Mouse (Mus musculus): Measurements from ENCODE around the gene Calr3. TPM values are rescaled to one million over a fixed set of nuclear protein-coding genes. Genes with fewer than 3 reads are reported as not detected.
A peak's percentile ranks its signal among the peaks of the same experiment; 100 is the strongest.

Calr3 gene
- polyA plus RNA-seq, 1 experiment from 2014 or later = 1.7 TPM

DNA sequence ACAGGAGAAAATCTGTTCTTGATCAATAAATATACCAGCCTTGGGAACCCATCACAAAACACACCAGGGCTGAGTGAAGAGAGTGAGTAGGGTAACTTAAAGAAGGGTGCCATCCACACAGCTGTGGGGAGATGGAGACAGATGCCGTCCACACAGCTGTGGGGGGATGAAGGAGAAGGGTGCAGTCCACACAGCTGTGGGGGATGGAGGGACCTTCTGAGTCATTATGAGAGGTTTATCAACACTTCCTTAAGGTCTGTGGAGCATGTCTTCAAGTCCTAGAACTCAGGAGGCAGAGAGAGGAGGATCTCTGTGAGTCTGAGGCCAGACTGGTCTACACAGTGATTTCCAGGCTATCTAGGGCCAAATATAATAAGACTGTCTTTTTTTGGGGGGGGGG, 42.3 kb downstream of the Calr3 start:
- H3K36me3 ChIP-seq (ENCODE audit: control insufficient read depth, insufficient read depth, low read length) = peaks cover 33% of the 10 kb centered on the region
- WGBS = 73% methylated on average over 1 of the region's 1 CpGs
- DNase-seq (ENCODE audit: low spot score) (no peak), ATAC-seq (replicated peaks; ENCODE audit: low FRiP score, low TSS enrichment, low read depth) (no peak)
- H3K27me3 ChIP-seq (replicated peaks; ENCODE audit: control insufficient read depth, insufficient read depth, low read length) = no peaks in the 10 kb centered on the region
- H3K4me3 ChIP-seq (ENCODE audit: low read depth, low read length) = no peak overlapping the region
- no peaks in the 10 kb centered on the region for H3K4me1 ChIP-seq (replicated peaks; ENCODE audit: control insufficient read depth, insufficient read depth, low read length)
- H3K4me2 ChIP-seq (ENCODE audit: low read length) = no peak overlapping the region
- H3K9ac ChIP-seq (ENCODE audit: low read length) = no peak overlapping the region
- H3K27ac ChIP-seq (ENCODE audit: low read depth) = no peak overlapping the region
- no peaks in the 10 kb centered on the region for H3K9me3 ChIP-seq (ENCODE audit: control insufficient read depth, low read length)

DNA sequence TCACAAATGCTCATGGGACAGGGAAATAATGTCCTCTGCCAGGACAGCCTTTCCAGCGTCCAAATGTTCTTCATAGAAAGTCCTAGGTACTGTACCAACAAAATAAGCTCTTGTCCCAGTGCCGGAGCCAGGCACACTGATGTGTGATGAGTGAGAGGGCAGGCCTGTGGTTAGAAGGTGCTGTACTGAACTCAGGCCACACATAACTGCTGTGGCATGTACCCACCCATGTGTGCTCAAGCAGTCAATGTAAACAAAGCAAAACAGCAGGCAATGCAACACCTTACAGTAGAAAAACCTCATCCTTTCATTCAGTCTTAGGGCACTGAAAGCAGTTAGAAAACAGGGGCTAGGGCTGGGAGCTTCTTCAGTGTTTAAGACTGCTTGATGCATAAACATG, 57.9 kb downstream of the Calr3 start:
- DNase-seq (ENCODE audit: low spot score) = no peak
- no peaks in the 10 kb centered on the region for H3K27me3 ChIP-seq (replicated peaks; ENCODE audit: control insufficient read depth, insufficient read depth, low read length)
- H3K4me3 ChIP-seq (ENCODE audit: low read depth, low read length) = no peak overlapping the region
- H3K36me3 ChIP-seq (ENCODE audit: control insufficient read depth, insufficient read depth, low read length) = peaks cover 97% of the 10 kb centered on the region
- H3K4me1 ChIP-seq (replicated peaks; ENCODE audit: control insufficient read depth, insufficient read depth, low read length) = no peaks in the 10 kb centered on the region
- no peak overlapping the region for H3K27ac ChIP-seq (ENCODE audit: low read depth)
- H3K9ac ChIP-seq (ENCODE audit: low read length) = no peak overlapping the region
- WGBS = 91% methylated on average over 2 of the region's 2 CpGs
- no peaks in the 10 kb centered on the region for H3K9me3 ChIP-seq (ENCODE audit: control insufficient read depth, low read length)
- ATAC-seq (replicated peaks; ENCODE audit: low FRiP score, low TSS enrichment, low read depth) = no peak
- H3K4me2 ChIP-seq (ENCODE audit: low read length) = no peak overlapping the region

DNA sequence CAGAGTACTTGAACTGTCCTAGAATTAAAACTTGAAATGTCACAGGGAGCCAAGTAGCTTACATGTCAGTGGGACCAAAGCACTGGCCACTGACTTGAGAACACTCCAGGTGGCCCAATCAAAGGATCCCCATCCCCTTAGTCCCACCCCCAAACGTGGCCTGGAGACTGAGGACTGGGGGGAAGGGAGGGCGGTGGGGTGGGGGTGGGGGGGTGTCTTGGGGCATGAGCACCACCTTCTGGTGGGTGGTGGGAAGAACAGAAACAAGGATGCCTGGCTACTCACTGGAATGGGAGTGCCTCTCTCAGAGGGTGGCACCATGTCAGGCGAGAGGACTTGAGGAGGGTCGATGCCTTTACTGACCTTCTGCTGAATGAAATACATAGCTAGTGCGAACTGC, 61.3 kb downstream of the Calr3 start:
- H3K4me3 ChIP-seq (ENCODE audit: low read depth, low read length) = no peak overlapping the region
- DNase-seq (ENCODE audit: low spot score) (no peak), ATAC-seq (replicated peaks; ENCODE audit: low FRiP score, low TSS enrichment, low read depth) (no peak)
- H3K27ac ChIP-seq (ENCODE audit: low read depth) = no peak overlapping the region
- H3K4me2 ChIP-seq (ENCODE audit: low read length) = no peak overlapping the region
- H3K9me3 ChIP-seq (ENCODE audit: control insufficient read depth, low read length) = no peaks in the 10 kb centered on the region
- H3K36me3 ChIP-seq (ENCODE audit: control insufficient read depth, insufficient read depth, low read length) = peaks cover 99% of the 10 kb centered on the region
- 55% methylated on average over 5 of the region's 5 CpGs for WGBS
- no peaks in the 10 kb centered on the region for H3K27me3 ChIP-seq (replicated peaks; ENCODE audit: control insufficient read depth, insufficient read depth, low read length)
- no peaks in the 10 kb centered on the region for H3K4me1 ChIP-seq (replicated peaks; ENCODE audit: control insufficient read depth, insufficient read depth, low read length)
- no peak overlapping the region for H3K9ac ChIP-seq (ENCODE audit: low read length)

DNA sequence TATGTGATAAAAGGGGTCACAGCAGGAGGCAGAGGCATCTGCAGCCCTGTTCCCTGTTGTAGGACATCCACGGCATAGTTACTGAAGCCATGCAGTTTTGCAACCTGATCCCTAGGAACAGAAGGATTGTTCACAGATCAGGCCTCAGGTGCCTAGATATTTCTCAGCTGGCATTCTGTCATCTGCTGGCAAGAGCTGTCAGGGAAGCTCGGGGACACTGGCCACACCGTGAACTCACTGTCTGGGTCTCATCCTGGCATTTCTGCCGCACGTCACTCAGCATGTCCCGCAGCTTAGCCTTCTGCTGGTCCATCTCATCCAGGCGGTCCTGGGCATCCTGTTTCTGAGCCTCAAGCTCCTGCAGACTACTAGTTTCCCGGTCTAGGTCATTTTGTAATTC, 63.0 kb downstream of the Calr3 start:
- ATAC-seq (replicated peaks; ENCODE audit: low FRiP score, low TSS enrichment, low read depth) (no peak), DNase-seq (ENCODE audit: low spot score) (no peak)
- Histone ChIP-seq H3K4me1 (replicated peaks; ENCODE audit: control insufficient read depth, insufficient read depth, low read length) (no peaks in the 10 kb centered on the region), H3K4me3 (ENCODE audit: low read depth, low read length) (no peak overlapping the region), H3K9me3 (ENCODE audit: control insufficient read depth, low read length) (no peaks in the 10 kb centered on the region), H3K4me2 (ENCODE audit: low read length) (no peak overlapping the region), H3K36me3 (ENCODE audit: control insufficient read depth, insufficient read depth, low read length) (peaks cover 98% of the 10 kb centered on the region), H3K9ac (ENCODE audit: low read length) (no peak overlapping the region), H3K27ac (ENCODE audit: low read depth) (no peak overlapping the region), H3K27me3 (replicated peaks; ENCODE audit: control insufficient read depth, insufficient read depth, low read length) (no peaks in the 10 kb centered on the region)
- 87% methylated on average over 8 of the region's 8 CpGs for WGBS

DNA sequence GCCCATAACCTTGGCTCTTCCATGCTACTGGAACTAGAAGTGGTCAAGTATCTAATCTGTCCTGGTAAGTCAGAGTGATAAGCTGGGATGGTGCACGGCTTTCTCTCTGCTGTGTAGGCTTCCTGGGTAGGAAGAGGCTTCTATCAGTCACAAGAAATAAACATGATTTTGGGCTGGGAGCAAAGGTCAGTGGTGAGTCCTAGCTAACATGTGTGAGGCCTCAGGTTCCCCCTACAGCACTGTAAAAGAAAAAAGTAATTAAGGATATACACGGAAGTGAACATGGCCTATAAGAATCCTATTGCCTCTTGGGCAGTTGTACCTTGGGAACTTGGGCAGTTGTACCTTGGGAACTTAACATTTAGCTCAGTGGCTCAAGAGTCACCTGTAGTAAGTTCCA, 66.8 kb downstream of the Calr3 start:
- DNase-seq (ENCODE audit: low spot score) (no peak), ATAC-seq (replicated peaks; ENCODE audit: low FRiP score, low TSS enrichment, low read depth) (no peak)
- Histone ChIP-seq H3K4me3 (ENCODE audit: low read depth, low read length) (no peak overlapping the region), H3K27ac (ENCODE audit: low read depth) (no peak overlapping the region), H3K36me3 (ENCODE audit: control insufficient read depth, insufficient read depth, low read length) (peaks cover 95% of the 10 kb centered on the region), H3K9ac (ENCODE audit: low read length) (no peak overlapping the region), H3K4me1 (replicated peaks; ENCODE audit: control insufficient read depth, insufficient read depth, low read length) (no peaks in the 10 kb centered on the region), H3K27me3 (replicated peaks; ENCODE audit: control insufficient read depth, insufficient read depth, low read length) (no peaks in the 10 kb centered on the region), H3K9me3 (ENCODE audit: control insufficient read depth, low read length) (no peaks in the 10 kb centered on the region), H3K4me2 (ENCODE audit: low read length) (no peak overlapping the region)
- WGBS = 78% methylated on average over 2 of the region's 2 CpGs

DNA sequence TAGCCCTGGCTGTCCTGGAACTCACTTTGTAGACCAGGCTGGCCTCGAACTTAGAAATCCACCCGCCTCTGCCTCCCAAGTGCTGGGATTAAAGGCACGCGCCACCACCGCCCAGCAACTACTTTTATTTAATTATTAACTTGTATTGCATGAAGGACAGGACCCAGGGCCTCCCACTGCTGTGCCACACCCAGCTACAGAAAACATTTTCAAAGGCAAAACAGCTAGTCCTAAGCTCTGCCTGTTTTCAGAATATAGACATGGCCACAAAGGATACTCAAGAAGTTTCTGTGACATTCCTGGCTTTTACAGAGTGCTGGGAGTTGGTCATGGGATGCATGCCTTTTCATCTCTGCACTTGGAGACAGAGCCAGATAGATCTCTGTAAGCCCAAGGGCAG, 67.4 kb downstream of the Calr3 start:
- Histone ChIP-seq H3K9ac (ENCODE audit: low read length) (no peak overlapping the region), H3K36me3 (ENCODE audit: control insufficient read depth, insufficient read depth, low read length) (peaks cover 95% of the 10 kb centered on the region), H3K27ac (ENCODE audit: low read depth) (no peak overlapping the region), H3K4me3 (ENCODE audit: low read depth, low read length) (no peak overlapping the region), H3K4me1 (replicated peaks; ENCODE audit: control insufficient read depth, insufficient read depth, low read length) (no peaks in the 10 kb centered on the region), H3K9me3 (ENCODE audit: control insufficient read depth, low read length) (no peaks in the 10 kb centered on the region), H3K4me2 (ENCODE audit: low read length) (no peak overlapping the region), H3K27me3 (replicated peaks; ENCODE audit: control insufficient read depth, insufficient read depth, low read length) (no peaks in the 10 kb centered on the region)
- DNase-seq (ENCODE audit: low spot score) (no peak), ATAC-seq (replicated peaks; ENCODE audit: low FRiP score, low TSS enrichment, low read depth) (no peak)
- 76% methylated on average over 5 of the region's 5 CpGs for WGBS

DNA sequence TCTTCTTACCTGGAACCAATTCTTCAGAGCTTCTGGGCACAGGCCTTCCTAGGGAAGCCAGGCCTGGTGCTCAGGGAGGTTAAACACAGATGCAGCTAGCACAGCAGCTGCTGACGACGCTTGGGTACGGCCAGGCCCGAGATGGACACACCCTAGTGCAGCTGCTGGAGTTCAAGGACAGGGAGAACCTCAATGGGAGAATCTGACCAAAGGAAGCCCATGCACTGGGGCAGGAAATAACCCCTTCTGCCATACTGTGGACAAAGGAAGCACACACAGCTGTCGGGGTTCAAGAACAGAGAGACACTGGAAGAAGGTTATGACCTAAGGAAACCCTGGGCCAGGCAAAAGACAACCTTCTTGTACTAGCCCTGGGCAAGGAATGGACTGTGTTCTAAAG, 68.5 kb downstream of the Calr3 start:
- DNase-seq (ENCODE audit: low spot score) (no peak), ATAC-seq (replicated peaks; ENCODE audit: low FRiP score, low TSS enrichment, low read depth) (no peak)
- no peak overlapping the region for H3K27ac ChIP-seq (ENCODE audit: low read depth)
- WGBS = 82% methylated on average over 5 of the region's 5 CpGs
- peaks cover 95% of the 10 kb centered on the region for H3K36me3 ChIP-seq (ENCODE audit: control insufficient read depth, insufficient read depth, low read length)
- H3K9me3 ChIP-seq (ENCODE audit: control insufficient read depth, low read length) = no peaks in the 10 kb centered on the region
- H3K9ac ChIP-seq (ENCODE audit: low read length) = no peak overlapping the region
- H3K4me3 ChIP-seq (ENCODE audit: low read depth, low read length) = no peak overlapping the region
- H3K4me1 ChIP-seq (replicated peaks; ENCODE audit: control insufficient read depth, insufficient read depth, low read length) = no peaks in the 10 kb centered on the region
- H3K4me2 ChIP-seq (ENCODE audit: low read length) = no peak overlapping the region
- H3K27me3 ChIP-seq (replicated peaks; ENCODE audit: control insufficient read depth, insufficient read depth, low read length) = no peaks in the 10 kb centered on the region

Small RNA genes lying within 50 kb of the gene (microRNA-seq; reads per million reads assigned to microRNA genes)
- gene Mir7068 = 1.2 reads per million, percentile 10 among the genes with 10 or more reads in this experiment

Other genes with a start within 250 kb of the Calr3 start
- not detected in 2 replicates for gene Cib3, start 231.0 kb downstream of the Calr3 start, polyA plus RNA-seq (2014; fragmentation: Nextera tagmentation; extraction: Ambion mirVana)
- not detected in 2 replicates for gene Gm11034, start 230.2 kb downstream of the Calr3 start, polyA plus RNA-seq (2014; fragmentation: Nextera tagmentation; extraction: Ambion mirVana)
- gene Fam32a, start 224.1 kb downstream of the Calr3 start, polyA plus RNA-seq (2014; fragmentation: Nextera tagmentation; extraction: Ambion mirVana) = 73.3 and 74.3 TPM in 2 replicates
- gene Ap1m1, start 203.9 kb downstream of the Calr3 start, polyA plus RNA-seq (2014; fragmentation: Nextera tagmentation; extraction: Ambion mirVana) = 108 and 118 TPM in 2 replicates
- 30.3 and 31.1 TPM in 2 replicates for gene Gm10282, start 138.6 kb downstream of the Calr3 start, polyA plus RNA-seq (2014; fragmentation: Nextera tagmentation; extraction: Ambion mirVana)
- gene Klf2, start 124.8 kb downstream of the Calr3 start, polyA plus RNA-seq (2014; fragmentation: Nextera tagmentation; extraction: Ambion mirVana) = 5.0 and 6.9 TPM in 2 replicates
- gene Eps15l1, start 22.4 kb downstream of the Calr3 start, polyA plus RNA-seq (2014; fragmentation: Nextera tagmentation; extraction: Ambion mirVana) = 60.6 and 61.9 TPM in 2 replicates
- 13.3 and 15.4 TPM in 2 replicates for gene 1700030K09Rik, start within 50 bp of the Calr3 start, polyA plus RNA-seq (2014; fragmentation: Nextera tagmentation; extraction: Ambion mirVana)
- 64.0 and 64.3 TPM in 2 replicates for gene Cherp, start 31.4 kb upstream of the Calr3 start, polyA plus RNA-seq (2014; fragmentation: Nextera tagmentation; extraction: Ambion mirVana)
- gene Slc35e1, start 48.7 kb upstream of the Calr3 start, polyA plus RNA-seq (2014; fragmentation: Nextera tagmentation; extraction: Ambion mirVana) = 11.2 and 13.5 TPM in 2 replicates
- 13.9 and 14.9 TPM in 2 replicates for gene Med26, start 104.4 kb upstream of the Calr3 start, polyA plus RNA-seq (2014; fragmentation: Nextera tagmentation; extraction: Ambion mirVana)
- 129 and 137 TPM in 2 replicates for gene Smim7, start 127.2 kb upstream of the Calr3 start, polyA plus RNA-seq (2014; fragmentation: Nextera tagmentation; extraction: Ambion mirVana)
- gene Tmem38a, start 128.2 kb upstream of the Calr3 start, polyA plus RNA-seq (2014; fragmentation: Nextera tagmentation; extraction: Ambion mirVana) = 15.7 and 17.8 TPM in 2 replicates
- gene Nwd1, start 202.8 kb upstream of the Calr3 start, polyA plus RNA-seq (2014; fragmentation: Nextera tagmentation; extraction: Ambion mirVana) = 0.03 and 0.05 TPM in 2 replicates

Data from intestine, embryonic 14.5 days (tissue).